Mouse (Mus musculus) small intestine, adult 10 weeks (tissue): ENCODE results near the gene Spr. TPM values are rescaled to one million over a fixed set of nuclear protein-coding genes. Genes with fewer than 3 reads are reported as not detected.

Source experiments
- polyA plus RNA-seq: library from polyadenylated mRNA; stranded (reverse); fragments of 350-450 nt; fragmentation: Illumina TruSeq; extraction: RNeasy Lipid Tissue Mini Kit (QIAGEN cat#74804); gene quantifications from one replicate; pipeline ENCODE4 v1.2.3, GENCODE M21; 2014; ENCODE audit warnings: low replicate concordance

Spr gene
- polyA plus RNA-seq, result 0.67 TPM

DNA sequence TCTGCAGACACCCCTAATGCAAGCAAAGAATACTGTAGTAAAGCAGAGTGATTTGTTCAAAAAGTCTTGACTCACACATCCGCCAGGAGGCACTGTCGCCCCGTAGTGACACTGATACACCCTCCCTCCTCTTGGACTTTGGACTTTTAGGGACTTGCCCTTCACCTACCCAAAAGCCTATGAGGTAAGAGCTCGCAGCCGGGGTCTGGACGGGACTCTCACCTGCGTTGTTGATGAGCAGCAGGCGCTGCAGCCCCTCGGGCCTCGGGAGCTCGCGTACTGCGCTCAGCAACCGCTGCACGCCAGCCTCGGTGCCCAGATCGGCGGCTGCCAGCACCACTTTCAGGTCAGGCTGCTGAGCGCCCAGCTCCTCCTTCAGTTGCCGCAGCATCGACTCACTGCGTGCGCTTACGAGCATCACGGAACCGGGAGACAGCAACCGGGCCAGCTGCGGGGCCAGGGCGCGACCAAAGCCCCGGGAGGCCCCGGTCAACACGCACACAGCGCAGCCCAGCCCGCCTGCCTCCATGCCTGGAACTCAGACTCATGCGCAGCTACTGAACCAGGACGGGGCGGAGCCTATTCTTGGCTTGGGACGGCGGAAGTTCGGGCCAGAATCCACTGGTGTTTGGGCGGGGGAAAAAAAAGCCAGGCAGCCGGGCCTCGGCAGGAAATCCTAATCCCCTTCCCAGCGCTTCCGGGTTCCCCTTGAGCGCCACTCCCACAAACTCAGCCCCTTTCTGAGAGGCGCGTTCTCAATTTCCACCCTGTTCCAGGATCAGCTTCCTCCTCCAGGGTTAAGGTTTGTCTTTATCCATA, at the start of gene Spr:
Spr (minus strand) TSS at position 550 of the 819 bp plus-strand sequence.

Other genes with a start within 250 kb of the Spr start
- 19.9 TPM for gene Exoc6b, start 68.3 kb downstream of the Spr start, polyA plus RNA-seq
- not detected for gene Emx1, start 49.7 kb upstream of the Spr start, polyA plus RNA-seq
- gene Sfxn5, start 195.7 kb upstream of the Spr start, polyA plus RNA-seq, result 0.33 TPM
- 0.15 TPM for gene Rab11fip5, start 236.9 kb upstream of the Spr start, polyA plus RNA-seq